Comparison of ENCODE assay signal across 8 mouse cellular contexts in the genomic region with DNA sequence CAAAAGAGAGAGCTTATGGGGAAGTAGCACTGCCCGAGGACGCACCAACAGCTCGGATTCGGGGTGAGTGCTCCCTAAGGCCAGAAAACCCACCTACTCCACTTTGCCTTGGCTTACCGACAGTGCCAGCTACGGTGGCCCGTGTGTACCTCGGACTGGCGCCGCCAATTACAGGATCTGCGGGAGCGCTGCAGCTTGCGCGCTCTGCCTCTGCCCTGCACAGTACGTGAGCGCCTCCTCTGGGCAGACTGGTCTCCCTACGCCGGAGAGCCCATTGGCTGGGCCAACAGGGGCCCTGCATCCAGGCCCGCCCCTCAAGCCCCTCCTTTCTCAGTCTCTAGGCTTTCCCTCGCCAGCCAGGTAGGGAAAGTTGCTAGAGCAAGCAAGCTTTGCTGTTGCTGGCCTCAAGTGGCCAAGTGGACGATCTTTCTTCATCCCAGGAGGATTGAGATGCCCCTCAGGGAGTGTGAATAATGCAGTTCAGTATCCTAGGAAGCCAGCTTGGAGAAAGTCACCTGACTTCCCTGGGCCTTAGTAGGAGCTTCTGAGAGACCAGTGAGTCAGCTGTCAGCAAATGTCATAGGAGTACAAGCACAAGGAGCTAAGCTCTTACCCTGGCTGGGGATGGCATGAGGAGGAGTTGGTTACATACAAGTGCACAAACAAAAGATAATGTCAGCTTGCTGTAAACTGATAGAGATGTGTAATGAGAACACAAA. TPM values are rescaled to one million over a fixed set of nuclear protein-coding genes. Genes with fewer than 3 reads are reported as not detected.
DNase-seq lines count a peak whose midpoint lies in the region; ATAC-seq and TF ChIP-seq lines count a peak whose summit lies in the region.

Gene Syn3, minus strand, starts transcription at position 224 of the 719 bp plus-strand sequence.

- WGBS in intestine, postnatal 0 days = under 1% methylated on average over 21 of the region's 21 CpGs

- no peaks in the 10 kb centered on the region for H3K27me3 ChIP-seq in intestine, postnatal 0 days (replicated peaks; ENCODE audit: control insufficient read depth, insufficient read depth, low read length)

- no peaks in the 10 kb centered on the region for H3K9me3 ChIP-seq in intestine, postnatal 0 days (ENCODE audit: control insufficient read depth)

- peak; percentile 97 for ATAC-seq in granulocyte monocyte progenitor cell, adult 5-6 weeks (replicated peaks; ENCODE audit: poor library complexity, severe bottlenecking)
- peak; percentile 99 for ATAC-seq in intestine, postnatal 0 days
- no peak for ATAC-seq in erythroid progenitor cell, adult 5-6 weeks (replicated peaks; ENCODE audit: low FRiP score, poor library complexity, severe bottlenecking)

- intact Hi-C loops in left cerebral cortex, postnatal 25 days (cut with DNase I) = loop anchor here (1.0 to 2.0 kb wide), 2 partner anchors 18 to 25 kb away; no protein-coding TSS in a partner anchor

- no peaks in the 10 kb centered on the region for H3K4me1 ChIP-seq in intestine, postnatal 0 days (replicated peaks; ENCODE audit: control insufficient read depth, insufficient read depth, low read length)

- H3K9ac ChIP-seq in intestine, postnatal 0 days (ENCODE audit: low read depth, low read length) = peak within 1 kb of the TSS; percentile 58

- DNase-seq in adrenal gland, postnatal 14 days = peak; percentile 95
- peak; percentile 83 for DNase-seq in embryo, embryonic 11.5 days (ENCODE audit: low read depth, low spot score)
- DNase-seq in left cerebral cortex, postnatal 25 days (ENCODE audit: low spot score in 2 of 2) = peak; percentile 93 to 97
- peak; percentile 95 for DNase-seq in mesoderm, embryonic 11.5 days (ENCODE audit: low read depth, low spot score)
- DNase-seq in right cerebral cortex, postnatal 4 days = peak; percentile 96

- H3K27ac ChIP-seq in intestine, postnatal 0 days (ENCODE audit: low read depth, low read length) = peak within 1 kb of the TSS; percentile 36

- no peaks in the 10 kb centered on the region for H3K36me3 ChIP-seq in intestine, postnatal 0 days (ENCODE audit: control insufficient read depth, insufficient read depth)

- H3K4me3 ChIP-seq in intestine, postnatal 0 days (ENCODE audit: low read depth, low read length) = peak within 1 kb of the TSS; percentile 50

- peak; percentile 99 for TF ChIP-seq CTCF in intestine, postnatal 0 days (IDR thresholded peaks at IDR 0.05; ENCODE audit: low read depth)

- peak within 1 kb of the TSS; percentile 74 for H3K4me2 ChIP-seq in intestine, postnatal 0 days (replicated peaks; ENCODE audit: low read depth)

RNA-seq across cellular contexts. Expression of gene Syn3, which starts in this region (rescaled TPM):
- 2.3 and 3.6 TPM in 2 replicates for total RNA-seq in adrenal gland, postnatal 14 days (2021)
- total RNA-seq in granulocyte monocyte progenitor cell, adult 5-6 weeks (2014; fragmentation: Nextera tagmentation) = 0.15 and 3.9 TPM in 2 replicates
- 0.26 and 0.31 TPM in 2 replicates for total RNA-seq in granulocyte monocyte progenitor cell, adult 5-6 weeks (2017)
- 1.1 and 1.2 TPM in 2 replicates for polyA plus RNA-seq in intestine, postnatal 0 days (2015; fragmentation: Nextera tagmentation; extraction: Ambion mirVana)
- total RNA-seq in left cerebral cortex, postnatal 25 days (2021) = 10 to 100 TPM; 26.1 to 31.8 TPM
- not detected in 2 replicates for total RNA-seq in erythroid progenitor cell, adult 5-6 weeks (2015; ENCODE audit: low replicate concordance)
- total RNA-seq in erythroid progenitor cell, adult 5-6 weeks (2017; ENCODE audit: low replicate concordance) = not detected in 2 replicates
